Mouse (Mus musculus): ENCODE data around the gene Svop. TPM values are rescaled to one million over a fixed set of nuclear protein-coding genes. Genes with fewer than 3 reads are reported as not detected.

Gene Svop
- polyA plus RNA-seq, 1 experiment from 2014 or later = 1.4 TPM

DNA sequence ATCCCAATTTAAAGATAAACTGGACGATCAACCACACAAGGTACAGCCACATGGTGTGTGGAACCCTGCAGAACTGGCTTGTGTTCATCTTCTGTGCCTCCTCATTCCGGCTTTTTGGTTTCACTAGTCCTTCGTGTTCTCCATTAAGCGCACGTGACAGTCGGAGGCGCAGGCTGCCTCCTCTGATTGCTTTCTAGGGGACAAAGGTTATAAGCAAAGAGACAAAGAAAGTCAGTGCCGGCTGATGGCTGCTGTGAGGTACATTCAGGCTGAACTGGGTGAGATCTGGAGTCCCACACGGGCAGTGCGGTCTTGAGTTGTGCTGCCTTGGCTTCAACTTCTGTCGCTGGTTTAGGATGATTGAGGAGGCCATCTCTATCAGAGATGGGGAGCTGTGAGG is 86.8 kb downstream of the Svop start:
- H3K4me1 ChIP-seq (replicated peaks; ENCODE audit: control insufficient read depth, insufficient read depth, low read length) = peaks cover 9% of the 10 kb centered on the region; the same call in 1 of the 2 replicates
- peak overlapping the region; percentile 55 for H3K27ac ChIP-seq (ENCODE audit: low read depth, low read length)
- H3K36me3 ChIP-seq (ENCODE audit: control insufficient read depth, insufficient read depth) = no peaks in the 10 kb centered on the region
- H3K4me2 ChIP-seq (replicated peaks; ENCODE audit: low read depth) = peak overlapping the region; percentile 49
- WGBS = 38% methylated on average over 11 of the region's 11 CpGs
- no peak overlapping the region for H3K4me3 ChIP-seq (ENCODE audit: low read depth, low read length)
- H3K27me3 ChIP-seq (replicated peaks; ENCODE audit: control insufficient read depth, insufficient read depth, low read length) = no peaks in the 10 kb centered on the region
- H3K9me3 ChIP-seq (ENCODE audit: control insufficient read depth) = no peaks in the 10 kb centered on the region
- peak; percentile 73 for ATAC-seq
- no peak for TF ChIP-seq CTCF (IDR thresholded peaks at IDR 0.05; ENCODE audit: low read depth)
- no peak overlapping the region for H3K9ac ChIP-seq (ENCODE audit: low read depth, low read length)

DNA sequence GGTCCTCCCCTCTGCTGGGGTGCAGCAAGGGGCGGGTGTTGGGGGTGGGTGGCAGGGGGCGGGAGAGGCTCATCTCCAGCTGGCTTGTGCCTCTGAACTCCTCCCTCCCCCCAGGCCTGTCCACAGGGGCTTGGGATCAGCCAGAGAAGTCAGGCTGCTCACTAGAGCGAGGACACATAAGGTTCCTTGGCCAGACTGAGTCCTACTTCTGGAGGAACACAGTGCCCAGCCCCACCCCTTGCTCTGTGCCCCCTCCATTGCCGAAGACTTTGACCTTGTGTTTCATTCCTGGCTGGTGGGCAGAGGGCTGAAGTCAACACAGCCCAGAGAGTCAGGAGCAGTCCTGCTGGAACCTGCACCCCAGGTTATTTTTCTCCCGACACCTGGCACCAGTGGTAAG is 87.8 kb downstream of the Svop start, which contains the start of gene Dao:
Gene Dao (plus strand): TSS at position 162 of the 400 bp plus-strand sequence.
- 0 out of 2 replicates have a peak, but pooled peaks have one; percentile 24 for ATAC-seq
- H3K27ac ChIP-seq (ENCODE audit: low read depth, low read length) = peak within 1 kb of the TSS; percentile 55; the same call in 1 of the 2 replicates

DNA sequence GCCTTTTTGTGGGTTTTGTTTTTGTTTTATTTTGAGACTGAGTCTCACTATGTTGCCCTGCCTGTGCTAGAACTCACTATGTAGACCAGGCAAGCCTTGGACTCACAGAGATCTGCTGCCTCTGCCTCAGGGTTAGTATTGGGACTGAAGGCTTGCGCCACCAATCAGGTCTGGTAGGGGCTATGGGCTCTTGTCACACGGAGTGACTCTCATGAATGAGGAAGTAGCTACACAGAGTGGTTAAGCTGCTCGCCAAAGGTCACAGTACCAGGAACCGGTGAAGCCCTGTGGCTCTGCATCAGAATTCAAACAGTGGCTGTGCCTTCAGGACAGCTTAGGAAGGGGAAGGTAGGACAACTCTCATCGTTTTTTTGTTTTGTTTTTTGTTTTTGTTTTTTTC is 92.0 kb downstream of the Svop start:
- no peak overlapping the region for H3K27ac ChIP-seq (ENCODE audit: low read depth, low read length)

More for the DNA sequence above, 87.8 kb downstream of the Svop start, which contains the start of gene Dao:
- H3K4me1 ChIP-seq (replicated peaks; ENCODE audit: control insufficient read depth, insufficient read depth, low read length) = peaks cover 9% of the 10 kb centered on the region; the same call in 1 of the 2 replicates
- H3K9ac ChIP-seq (ENCODE audit: low read depth, low read length) = 0 out of 2 replicates have a peak within 1 kb of the TSS, but pooled peaks have one; percentile 3
- no peak for TF ChIP-seq CTCF (IDR thresholded peaks at IDR 0.05; ENCODE audit: low read depth)
- no peaks in the 10 kb centered on the region for H3K27me3 ChIP-seq (replicated peaks; ENCODE audit: control insufficient read depth, insufficient read depth, low read length)
- no peaks in the 10 kb centered on the region for H3K9me3 ChIP-seq (ENCODE audit: control insufficient read depth)
- H3K4me3 ChIP-seq (ENCODE audit: low read depth, low read length) = no peak within 1 kb of the TSS
- 36% methylated on average over 3 of the region's 5 CpGs for WGBS
- no peaks in the 10 kb centered on the region for H3K36me3 ChIP-seq (ENCODE audit: control insufficient read depth, insufficient read depth)
- H3K4me2 ChIP-seq (replicated peaks; ENCODE audit: low read depth) = peak within 1 kb of the TSS; percentile 49

DNA sequence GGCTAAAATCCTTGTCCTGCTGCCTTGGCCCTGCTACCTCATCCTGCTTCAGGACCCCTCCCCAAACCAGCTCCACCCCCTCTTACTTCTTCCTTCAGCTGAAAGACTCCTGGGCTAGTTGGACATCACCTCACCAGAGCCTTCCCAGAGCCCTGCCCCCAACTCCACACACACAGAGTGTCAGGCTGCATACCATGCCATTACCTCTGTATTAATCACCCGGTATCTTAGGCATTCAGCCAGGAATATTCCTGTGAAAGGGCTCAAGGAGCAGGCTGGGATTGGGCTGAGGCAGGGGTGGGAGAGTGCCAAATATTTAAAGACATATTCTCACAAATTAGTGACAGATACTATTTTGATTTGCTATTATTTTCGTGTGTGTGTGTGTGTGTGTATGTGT is 94.9 kb downstream of the Svop start:
- ATAC-seq = no peak

More for the DNA sequence above, 92.0 kb downstream of the Svop start:
- Histone ChIP-seq H3K4me2 (replicated peaks; ENCODE audit: low read depth) (no peak overlapping the region), H3K9ac (ENCODE audit: low read depth, low read length) (no peak overlapping the region), H3K4me1 (replicated peaks; ENCODE audit: control insufficient read depth, insufficient read depth, low read length) (0 out of 2 replicates have a peak, but pooled peaks cover 9% of the 10 kb centered on the region), H3K36me3 (ENCODE audit: control insufficient read depth, insufficient read depth) (no peaks in the 10 kb centered on the region), H3K27me3 (replicated peaks; ENCODE audit: control insufficient read depth, insufficient read depth, low read length) (no peaks in the 10 kb centered on the region), H3K9me3 (ENCODE audit: control insufficient read depth) (no peaks in the 10 kb centered on the region), H3K4me3 (ENCODE audit: low read depth, low read length) (no peak overlapping the region)
- ATAC-seq = peak; percentile 57
- 28% methylated on average over 5 of the region's 5 CpGs for whole genome bisulfite sequencing
- TF ChIP-seq CTCF (IDR thresholded peaks at IDR 0.05; ENCODE audit: low read depth) = no peak

DNA sequence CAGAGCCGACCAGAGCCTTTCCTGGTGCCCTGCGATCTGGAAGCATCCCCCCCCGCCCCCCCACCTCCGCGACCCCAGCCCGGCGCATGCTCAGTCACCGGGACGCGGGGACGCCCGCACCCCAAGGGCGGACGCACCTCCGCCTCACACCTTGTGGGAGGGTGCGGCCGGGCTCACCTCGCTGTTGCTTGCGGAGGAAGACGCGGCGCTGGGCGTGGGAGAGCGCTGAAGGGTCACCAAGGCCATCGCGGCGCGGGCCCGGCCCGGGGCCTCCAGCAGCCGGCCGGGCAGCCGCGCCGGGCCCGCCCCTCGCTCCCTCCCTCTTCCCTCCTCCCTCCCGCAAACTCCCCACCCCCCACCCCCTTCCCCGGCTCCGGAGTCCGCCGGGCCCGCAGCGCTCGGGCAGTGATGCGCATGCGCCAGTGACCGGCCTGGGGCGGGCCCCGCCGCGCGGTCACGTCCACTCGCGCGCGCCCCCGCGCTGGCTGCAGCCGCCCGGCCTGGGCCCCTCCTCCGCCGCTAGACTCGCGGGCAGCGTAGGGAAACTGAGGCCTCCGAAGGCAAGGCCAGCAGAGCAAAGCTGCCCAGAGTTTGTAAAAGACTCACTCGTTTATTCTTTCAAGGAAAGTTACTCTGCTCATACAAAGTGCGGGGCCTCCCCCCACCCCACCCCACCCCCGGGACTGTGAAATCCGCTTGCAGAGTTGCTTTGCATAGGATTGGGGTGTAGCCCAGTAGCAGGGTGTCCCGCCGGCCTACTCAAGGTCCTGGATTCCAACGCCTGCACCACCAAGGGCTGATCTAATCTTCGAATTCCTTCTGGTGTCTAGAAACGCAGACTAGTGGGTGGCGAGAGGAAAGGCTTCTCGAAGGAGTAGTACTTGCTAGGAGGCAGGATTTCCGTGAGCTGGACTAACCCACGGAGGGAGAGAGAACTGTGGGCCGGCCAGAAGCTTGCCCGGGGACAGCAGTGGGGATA is 97.6 kb downstream of the Svop start, which contains the start of gene Ssh1:
Gene Ssh1 (minus strand): TSS at position 408 of the 979 bp plus-strand sequence.
- ATAC-seq = peak; percentile 91
- TF ChIP-seq CTCF (IDR thresholded peaks at IDR 0.05; ENCODE audit: low read depth) = no peak; the same call in 1 of the 2 replicates
- Histone ChIP-seq H3K4me2 (replicated peaks; ENCODE audit: low read depth) (peak within 1 kb of the TSS; percentile 91), H3K4me3 (ENCODE audit: low read depth, low read length) (peak within 1 kb of the TSS; percentile 76), H3K27me3 (replicated peaks; ENCODE audit: control insufficient read depth, insufficient read depth, low read length) (no peaks in the 10 kb centered on the region), H3K9ac (ENCODE audit: low read depth, low read length) (peak within 1 kb of the TSS; percentile 81), H3K9me3 (ENCODE audit: control insufficient read depth) (no peaks in the 10 kb centered on the region), H3K36me3 (ENCODE audit: control insufficient read depth, insufficient read depth) (0 out of 2 replicates have a peak, but pooled peaks cover 4% of the 10 kb centered on the region), H3K4me1 (replicated peaks; ENCODE audit: control insufficient read depth, insufficient read depth, low read length) (no peaks in the 10 kb centered on the region), H3K27ac (ENCODE audit: low read depth, low read length) (peak within 1 kb of the TSS; percentile 88)
- 1% methylated on average over 73 of the region's 83 CpGs for WGBS

More for the DNA sequence above, 94.9 kb downstream of the Svop start:
- H3K4me1 ChIP-seq (replicated peaks; ENCODE audit: control insufficient read depth, insufficient read depth, low read length) = no peaks in the 10 kb centered on the region
- 58% methylated on average over 2 of the region's 2 CpGs for WGBS
- H3K27me3 ChIP-seq (replicated peaks; ENCODE audit: control insufficient read depth, insufficient read depth, low read length) = no peaks in the 10 kb centered on the region
- no peak overlapping the region for H3K27ac ChIP-seq (ENCODE audit: low read depth, low read length)
- TF ChIP-seq CTCF (IDR thresholded peaks at IDR 0.05; ENCODE audit: low read depth) = no peak
- no peak overlapping the region for H3K4me2 ChIP-seq (replicated peaks; ENCODE audit: low read depth)
- no peak overlapping the region for H3K4me3 ChIP-seq (ENCODE audit: low read depth, low read length)
- H3K9ac ChIP-seq (ENCODE audit: low read depth, low read length) = no peak overlapping the region
- no peaks in the 10 kb centered on the region for H3K36me3 ChIP-seq (ENCODE audit: control insufficient read depth, insufficient read depth)
- no peaks in the 10 kb centered on the region for H3K9me3 ChIP-seq (ENCODE audit: control insufficient read depth)

DNA sequence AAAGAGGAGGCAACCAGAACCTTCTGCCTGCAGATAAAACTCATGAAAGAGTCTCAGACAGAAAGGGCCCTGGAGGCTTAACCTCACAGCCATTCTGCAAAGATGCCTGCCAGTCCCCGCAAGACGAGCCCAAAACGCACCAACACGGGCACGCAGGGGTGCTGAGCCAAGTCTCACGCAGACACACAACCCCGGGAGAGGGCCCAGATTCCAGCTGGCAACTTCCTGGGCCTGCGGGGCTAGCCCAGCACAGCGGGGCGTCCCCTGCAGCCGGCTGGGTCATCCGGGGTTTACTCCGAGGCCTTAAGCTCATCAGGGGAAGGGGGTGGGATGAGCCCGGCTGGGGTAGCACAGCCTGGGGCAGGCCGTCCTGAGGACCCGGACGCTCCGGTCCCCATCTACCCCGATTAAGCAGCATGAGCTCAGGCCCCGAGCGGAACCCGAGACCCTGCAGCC is 98.3 kb downstream of the Svop start:
- peak; percentile 51 for ATAC-seq
- Histone ChIP-seq H3K27me3 (replicated peaks; ENCODE audit: control insufficient read depth, insufficient read depth, low read length) (no peaks in the 10 kb centered on the region), H3K9ac (ENCODE audit: low read depth, low read length) (peak overlapping the region; percentile 81), H3K4me2 (replicated peaks; ENCODE audit: low read depth) (peak overlapping the region; percentile 91), H3K27ac (ENCODE audit: low read depth, low read length) (peak overlapping the region; percentile 88), H3K36me3 (ENCODE audit: control insufficient read depth, insufficient read depth) (0 out of 2 replicates have a peak, but pooled peaks cover 4% of the 10 kb centered on the region), H3K9me3 (ENCODE audit: control insufficient read depth) (no peaks in the 10 kb centered on the region), H3K4me3 (ENCODE audit: low read depth, low read length) (peak overlapping the region; percentile 76), H3K4me1 (replicated peaks; ENCODE audit: control insufficient read depth, insufficient read depth, low read length) (no peaks in the 10 kb centered on the region)
- no peak for TF ChIP-seq CTCF (IDR thresholded peaks at IDR 0.05; ENCODE audit: low read depth)
- 2% methylated on average over 15 of the region's 22 CpGs for WGBS

All from intestine, postnatal 0 days (tissue).